Mouse (Mus musculus) limb, embryonic 14.5 days (tissue): ENCODE measurements at regions not wholly inside any gene's neighbourhood (a gene's known extent, or its start where the extent isn't known, plus 50 kb on each side); places are given as distances from the start of the nearest gene placed in this dataset.

Experiments used
- ATAC-seq: fragments of 200-750 bp; cut with Nextera tagmentation; 2 replicates; pipeline ENCODE4 v1.8.0; 2017; ENCODE audit warnings: low read depth, moderate number of reproducible peaks, moderate TSS enrichment; ENCODE audit not compliant: low FRiP score
- DNase-seq: peaks from one replicate; pipeline ENCODE4 v3.0.0-alpha.2; 2015; ENCODE audit warnings: low spot score
- H3K27ac ChIP-seq: fragments of 300-500 bp; sonication (generic); replicated peaks from 2 replicates; pipeline ENCODE4 v1.5.1; 2014; ENCODE audit warnings: low read depth, mild to moderate bottlenecking, low read length, moderate library complexity, mixed read lengths
- H3K27me3 ChIP-seq: fragments of 300-500 bp; sonication (generic); 2 replicates; pipeline ENCODE4 v1.6.1; 2014; ENCODE audit warnings: low read length, mixed read lengths; ENCODE audit not compliant: control insufficient read depth, insufficient read depth
- H3K36me3 ChIP-seq: fragments of 300-500 bp; sonication (generic); 2 replicates; pipeline ENCODE4 v1.6.1; 2014; ENCODE audit warnings: mild to moderate bottlenecking, low read length, moderate library complexity, mixed read lengths; ENCODE audit not compliant: control insufficient read depth, insufficient read depth
- H3K4me1 ChIP-seq: fragments of 300-500 bp; sonication (generic); 2 replicates; pipeline ENCODE4 v1.6.1; 2014; ENCODE audit warnings: antibody characterized with exemption, low read length, mixed read lengths; ENCODE audit not compliant: control insufficient read depth, insufficient read depth
- H3K4me2 ChIP-seq: fragments of 300-500 bp; sonication (generic); replicated peaks from 2 replicates; pipeline ENCODE4 v1.6.1; 2014; ENCODE audit warnings: low read depth, mild to moderate bottlenecking, low read length, moderate library complexity; ENCODE audit not compliant: severe bottlenecking
- H3K4me3 ChIP-seq: fragments of 300-500 bp; sonication (generic); replicated peaks from 2 replicates; pipeline ENCODE4 v1.5.1; 2014; ENCODE audit warnings: low read length
- H3K9ac ChIP-seq: fragments of 300-500 bp; sonication (generic); 2 replicates; pipeline ENCODE4 v1.6.1; 2014; ENCODE audit warnings: mild to moderate bottlenecking, low read depth, low read length, moderate library complexity; ENCODE audit not compliant: severe bottlenecking
- H3K9me3 ChIP-seq: fragments of 300-500 bp; sonication (generic); 2 replicates; pipeline ENCODE4 v1.6.1; 2016; ENCODE audit warnings: low read length; ENCODE audit not compliant: control insufficient read depth
- POLR2A ChIP-seq: fragments of 200-500 bp; IDR thresholded peaks from 2 replicates; pipeline ENCODE4 v1.8.0; 2012; ENCODE audit warnings: inconsistent platforms, mild to moderate bottlenecking, moderate library complexity, borderline replicate concordance; ENCODE audit not compliant: insufficient read depth, insufficient read length; ENCODE audit errors: extremely low read depth
- WGBS: fragments of 180-500 bp; shearing (Covaris S2); extraction: QIAGEN DNeasy Blood & Tissue Kit; methylation state at CpG from one replicate; pipeline ENCODE4 v1.1.7; 2014; 5-methylcytosine and 5-hydroxymethylcytosine counted together

GRCm38 (mm10) chr14:58265373-58265772 is 195.0 kb downstream of the Fgf9 start:
- no peaks in the 10 kb centered on the region for H3K4me1 ChIP-seq
- H3K27me3 ChIP-seq, result no peaks in the 10 kb centered on the region
- no peak overlapping the region for H3K9ac ChIP-seq
- no peak overlapping the region for H3K27ac ChIP-seq
- ATAC-seq (no peak), DNase-seq (no peak)
- no peak overlapping the region for H3K4me2 ChIP-seq
- H3K36me3 ChIP-seq, result no peaks in the 10 kb centered on the region
- no peak for TF ChIP-seq POLR2A
- 38% methylated on average over 7 of the region's 7 CpGs for WGBS
- no peaks in the 10 kb centered on the region for H3K9me3 ChIP-seq
- no peak overlapping the region for H3K4me3 ChIP-seq

GRCm38 (mm10) chr14:58264401-58264800 is 194.1 kb downstream of the Fgf9 start:
- Histone ChIP-seq H3K4me1 (no peaks in the 10 kb centered on the region), H3K27ac (no peak overlapping the region), H3K4me3 (no peak overlapping the region), H3K9me3 (no peaks in the 10 kb centered on the region), H3K4me2 (no peak overlapping the region), H3K9ac (no peak overlapping the region), H3K36me3 (no peaks in the 10 kb centered on the region), H3K27me3 (no peaks in the 10 kb centered on the region)
- DNase-seq, result no peak
- TF ChIP-seq POLR2A, result no peak
- 71% methylated on average over 7 of the region's 7 CpGs for whole genome bisulfite sequencing
- ATAC-seq, result no peak

- DNase-seq (peak; percentile 89), ATAC-seq (peak; percentile 82)
- TF ChIP-seq POLR2A, result no peak
- Histone ChIP-seq H3K4me2 (no peak overlapping the region), H3K9me3 (no peaks in the 10 kb centered on the region), H3K4me1 (peaks cover 9% of the 10 kb centered on the region), H3K36me3 (no peaks in the 10 kb centered on the region), H3K27ac (0 out of 2 replicates have a peak overlapping the region, but pooled peaks have one; percentile 26), H3K4me3 (no peak overlapping the region), H3K9ac (no peak overlapping the region), H3K27me3 (no peaks in the 10 kb centered on the region)
- WGBS, result 9% methylated on average over 3 of the region's 3 CpGs
Measured at GRCm38 (mm10) chr14:58253369-58253968, 183.1 kb downstream of the Fgf9 start.

- Histone ChIP-seq H3K9me3 (no peaks in the 10 kb centered on the region), H3K9ac (no peak overlapping the region), H3K4me2 (no peak overlapping the region), H3K27me3 (no peaks in the 10 kb centered on the region), H3K4me3 (no peak overlapping the region), H3K4me1 (no peaks in the 10 kb centered on the region), H3K27ac (no peak overlapping the region), H3K36me3 (no peaks in the 10 kb centered on the region)
- ATAC-seq (no peak), DNase-seq (no peak)
- no peak for TF ChIP-seq POLR2A
- WGBS, result 92% methylated on average over 1 of the region's 1 CpGs
Measured at GRCm38 (mm10) chr14:58225869-58226268, 155.5 kb downstream of the Fgf9 start.

- DNase-seq (no peak), ATAC-seq (no peak)
- Histone ChIP-seq H3K4me1 (no peaks in the 10 kb centered on the region), H3K9me3 (no peaks in the 10 kb centered on the region), H3K36me3 (no peaks in the 10 kb centered on the region), H3K27ac (no peak overlapping the region), H3K4me2 (no peak overlapping the region), H3K4me3 (no peak overlapping the region), H3K27me3 (no peaks in the 10 kb centered on the region), H3K9ac (no peak overlapping the region)
- WGBS, result 73% methylated on average over 3 of the region's 3 CpGs
- TF ChIP-seq POLR2A, result no peak
Measured at GRCm38 (mm10) chr14:58224419-58224818, 154.1 kb downstream of the Fgf9 start.
